Mouse (Mus musculus): ENCODE measurements around the gene Vrtn.

Vrtn gene

GRCm38 (mm10) chr12:84687531-84687930 is 46.7 kb downstream of the Vrtn start:
- DNase-seq (ENCODE audit: low read depth, low spot score) = no peak

DNA sequence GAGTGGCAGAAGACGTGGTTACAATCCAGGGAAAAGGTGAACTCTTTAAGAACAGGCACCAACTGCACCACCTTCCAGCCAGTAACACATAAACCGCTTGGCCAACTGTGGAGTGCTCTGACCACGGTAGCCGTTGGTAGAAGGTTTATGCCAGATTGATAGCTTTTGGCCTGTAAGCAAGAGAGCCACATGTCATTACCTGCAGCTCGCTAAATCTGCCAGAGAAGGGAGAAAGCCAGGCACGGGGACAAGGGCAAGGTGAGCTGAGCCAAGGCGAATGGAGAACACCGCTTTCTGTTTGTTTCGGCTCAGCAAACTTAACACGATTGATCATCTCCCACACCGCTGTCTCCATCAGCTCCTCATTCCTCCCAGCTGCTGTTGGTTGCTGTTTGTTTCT is 48.2 kb downstream of the Vrtn start:
- no peak for DNase-seq (ENCODE audit: low read depth, low spot score)

DNA sequence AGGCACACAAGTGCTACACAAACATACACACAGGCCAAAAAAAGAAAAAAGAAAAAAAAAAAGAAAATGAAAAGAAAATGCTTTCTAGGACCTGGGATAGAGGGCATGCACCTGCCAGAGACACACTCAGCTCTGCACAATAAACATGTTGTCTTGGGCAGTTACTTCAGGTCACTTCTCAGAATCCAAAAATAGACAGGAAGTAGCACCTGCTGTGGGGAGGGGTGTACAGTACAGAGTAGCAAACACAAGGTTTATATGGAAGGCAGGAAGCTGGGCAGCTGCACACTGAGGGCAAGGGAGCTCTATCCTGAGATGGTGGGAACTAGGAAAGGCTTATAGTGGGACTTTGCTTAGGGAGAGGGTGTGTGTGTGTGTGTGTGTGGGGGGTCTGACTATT is 50.5 kb downstream of the Vrtn start:
- DNase-seq (ENCODE audit: low read depth, low spot score) = no peak

DNA sequence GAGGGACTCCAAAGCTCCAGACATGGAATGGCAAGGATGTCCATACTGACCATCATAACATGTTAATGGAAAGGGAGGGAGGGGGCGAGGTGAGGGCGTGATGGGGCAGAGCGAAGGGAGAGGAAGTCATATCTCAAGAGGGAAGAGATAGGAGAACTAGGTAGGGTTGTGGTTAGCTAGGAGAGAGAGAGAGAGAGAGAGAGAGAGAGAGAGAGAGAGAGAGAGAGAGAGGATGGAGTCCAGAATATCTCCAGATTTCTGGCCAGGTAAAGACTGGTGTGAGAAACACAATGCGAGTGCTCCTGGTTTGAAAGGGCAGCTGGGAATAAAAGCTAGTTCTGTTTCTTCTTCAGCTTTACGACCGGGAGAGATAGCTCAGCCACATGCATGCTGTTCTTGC is 51.3 kb downstream of the Vrtn start:
- DNase-seq (ENCODE audit: low read depth, low spot score) = no peak

GRCm38 (mm10) chr12:84698319-84699081 is 57.7 kb downstream of the Vrtn start, which contains the start of gene Syndig1l:
TSS of gene Syndig1l (minus strand) at chr12:84698831.
- DNase-seq (ENCODE audit: low read depth, low spot score) = no peak

Measured in WW6 (cell line).